7 mouse cellular contexts compared by ENCODE assay signal in the genomic region with DNA sequence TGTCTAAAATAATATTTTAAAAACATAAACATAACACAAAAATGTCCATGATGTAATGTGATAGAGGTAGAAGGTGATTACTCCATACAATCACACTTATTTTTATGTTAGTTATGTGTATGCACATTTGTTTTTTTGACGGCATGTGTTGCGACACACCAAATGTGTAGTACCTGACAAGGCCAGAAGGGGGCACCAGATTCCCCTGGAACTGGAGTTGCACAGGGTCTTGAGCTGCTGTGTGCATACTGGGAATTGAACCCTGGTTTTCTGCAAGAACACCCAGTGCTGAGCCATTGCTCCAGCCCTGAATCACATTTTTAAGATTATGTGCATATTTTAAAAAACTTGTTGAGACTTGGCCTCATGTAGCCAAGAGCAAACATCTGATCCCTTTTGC.
DNase-seq lines count a peak whose midpoint lies in the region; ATAC-seq and TF ChIP-seq lines count a peak whose summit lies in the region.

No protein-coding gene starts in this region.

- peak; percentile 97 for TF ChIP-seq CTCF in lung, postnatal 0 days (IDR thresholded peaks at IDR 0.05)
- TF ChIP-seq CTCF in small intestine, adult 2 months (IDR thresholded peaks at IDR 0.05; ENCODE audit: extremely low read depth, insufficient read length, insufficient replicate concordance, low read depth, low read length) = peak; percentile 94; the same call in 1 of the 2 replicates

- intact Hi-C loops in heart, postnatal 25 days (cut with DNase I) = loop anchor here (1.0 kb wide), 1 partner anchor 53 kb away; no protein-coding TSS in a partner anchor

- H3K4me3 ChIP-seq in lung, postnatal 0 days (ENCODE audit: low read depth, low read length) = no peak overlapping the region
- no peak overlapping the region for H3K4me3 ChIP-seq in small intestine, adult 2 months (ENCODE audit: low read depth, low read length)

- WGBS in lung, postnatal 0 days = 15% methylated on average over 2 of the region's 2 CpGs
- WGBS in small intestine, adult 2 months = 10% methylated on average over 2 of the region's 2 CpGs

- no peaks in the 10 kb centered on the region for H3K27me3 ChIP-seq in lung, postnatal 0 days (replicated peaks; ENCODE audit: insufficient read depth, low read length)
- no peaks in the 10 kb centered on the region for H3K27me3 ChIP-seq in small intestine, adult 2 months (ENCODE audit: control insufficient read depth, insufficient read depth, low read length)

- no peak overlapping the region for H3K27ac ChIP-seq in lung, postnatal 0 days (ENCODE audit: low read length)
- H3K27ac ChIP-seq in small intestine, adult 2 months (ENCODE audit: insufficient read depth, low read depth, low read length) = no peak overlapping the region

- H3K36me3 ChIP-seq in lung, postnatal 0 days (ENCODE audit: insufficient read depth, low read length) = no peaks in the 10 kb centered on the region
- no peaks in the 10 kb centered on the region for H3K36me3 ChIP-seq in small intestine, adult 2 months (ENCODE audit: control insufficient read depth, insufficient read depth, low read length)

- no peak overlapping the region for H3K9ac ChIP-seq in lung, postnatal 0 days (replicated peaks; ENCODE audit: low read depth)

- no peaks in the 10 kb centered on the region for H3K4me1 ChIP-seq in lung, postnatal 0 days (ENCODE audit: insufficient read depth, low read depth, low read length)
- peaks cover 8% of the 10 kb centered on the region; the same call in 1 of the 2 replicates for H3K4me1 ChIP-seq in small intestine, adult 2 months (ENCODE audit: control insufficient read depth, insufficient read depth, insufficient read length, low read length)

- DNase-seq in ovary, postnatal 10 days (ENCODE audit: low spot score) = peak; percentile 33
- no peak for DNase-seq in ovary, adult 18-20 months (ENCODE audit: low spot score)
- DNase-seq in adipocyte (ENCODE audit: low spot score) = peak; percentile 51
- DNase-seq in embryo, embryonic 10 days (ENCODE audit: low spot score) = peak; percentile 76
- peak; percentile 12 for DNase-seq in heart, postnatal 25 days (ENCODE audit: low spot score)
- peak; percentile 57 for DNase-seq in lung, postnatal 0 days (ENCODE audit: low spot score)

- no peaks in the 10 kb centered on the region for H3K9me3 ChIP-seq in lung, postnatal 0 days (ENCODE audit: low read length)

- peak; percentile 38; the same call in 1 of the 2 replicates for ATAC-seq in lung, postnatal 0 days

- no peak for TF ChIP-seq POLR2A in small intestine, adult 2 months (IDR thresholded peaks at IDR 0.05; ENCODE audit: low read depth, low read length)

- H3K4me2 ChIP-seq in lung, postnatal 0 days (replicated peaks; ENCODE audit: low read depth, low read length) = no peak overlapping the region

- no peak for TF ChIP-seq EP300 in lung, postnatal 0 days (IDR thresholded peaks at IDR 0.05)
